Mouse (Mus musculus) embryonic facial prominence, embryonic 15.5 days (tissue): ENCODE measurements around the gene Ctdsp1. TPM values are rescaled to one million over a fixed set of nuclear protein-coding genes. Genes with fewer than 3 reads are reported as not detected.
"Not testable (repeated sequence)": the region's sequence is repeated elsewhere in the genome, so short reads cannot be mapped to it uniquely, and the experiment has no call there.

ENCODE experiments used
- ATAC-seq: fragments of 200-750 bp; cut with Nextera tagmentation; 2 replicates; pipeline ENCODE4 v1.8.0; 2017; ENCODE audit warnings: low read depth, moderate TSS enrichment; ENCODE audit not compliant: insufficient number of reproducible peaks, low FRiP score, low TSS enrichment
- H3K27ac ChIP-seq: fragments of 300-500 bp; sonication (generic); replicated peaks from 2 replicates; pipeline ENCODE4 v1.5.1; 2015; ENCODE audit warnings: mild to moderate bottlenecking, inconsistent platforms
- H3K27me3 ChIP-seq: fragments of 300-500 bp; sonication (generic); 2 replicates; pipeline ENCODE4 v1.6.1; 2015; ENCODE audit warnings: inconsistent platforms
- H3K36me3 ChIP-seq: fragments of 300-500 bp; sonication (generic); 2 replicates; pipeline ENCODE4 v1.6.1; 2015; ENCODE audit warnings: mild to moderate bottlenecking, inconsistent platforms
- H3K4me1 ChIP-seq: fragments of 300-500 bp; sonication (generic); 2 replicates; pipeline ENCODE4 v1.6.1; 2015; ENCODE audit warnings: inconsistent platforms
- H3K4me2 ChIP-seq: fragments of 300-500 bp; sonication (generic); replicated peaks from 2 replicates; pipeline ENCODE4 v1.6.1; 2015; ENCODE audit warnings: mild to moderate bottlenecking, inconsistent platforms
- H3K4me3 ChIP-seq: fragments of 300-500 bp; sonication (generic); replicated peaks from 2 replicates; pipeline ENCODE4 v1.5.1; 2015; ENCODE audit warnings: mild to moderate bottlenecking, inconsistent platforms
- H3K9ac ChIP-seq: fragments of 300-500 bp; sonication (generic); 2 replicates; pipeline ENCODE4 v1.6.1; 2015; ENCODE audit warnings: inconsistent platforms
- H3K9me3 ChIP-seq: fragments of 300-500 bp; sonication (generic); replicated peaks from 2 replicates; pipeline ENCODE4 v1.6.1; 2016; ENCODE audit warnings: inconsistent platforms
- WGBS: fragments of 180-500 bp; shearing (Covaris S2); methylation state at CpG from one replicate; pipeline ENCODE4 v1.1.7; 2015; 5-methylcytosine and 5-hydroxymethylcytosine counted together
- polyA plus RNA-seq: library from polyadenylated mRNA; unstranded; fragments of >200 nt; fragmentation: Nextera tagmentation; extraction: Ambion mirVana; gene quantifications from 2 replicates; pipeline ENCODE4 v1.2.1, GENCODE M21; 2015

Ctdsp1 gene
- polyA plus RNA-seq, 1 experiment from 2014 or later, result 86.6 TPM

GRCm38 (mm10) chr1:74390287-74390906 lies 912 bp upstream of the Ctdsp1 start:
- H3K27ac ChIP-seq, result peak overlapping the region; percentile 98
- H3K4me3 ChIP-seq, result peak overlapping the region; percentile 91
- peak overlapping the region; percentile 84 for H3K4me2 ChIP-seq
- H3K36me3 ChIP-seq, result peaks cover 19% of the 10 kb centered on the region
- H3K27me3 ChIP-seq, result no peaks in the 10 kb centered on the region
- H3K4me1 ChIP-seq, result peaks cover 68% of the 10 kb centered on the region
- 5% methylated on average over 21 of the region's 21 CpGs for WGBS
- no peaks in the 10 kb centered on the region for H3K9me3 ChIP-seq
- no peak overlapping the region for H3K9ac ChIP-seq
- ATAC-seq, result no peak

GRCm38 (mm10) chr1:74391844-74392441 lies 634 bp downstream of the Ctdsp1 start:
- Histone ChIP-seq H3K36me3 (peaks cover 19% of the 10 kb centered on the region), H3K4me1 (peaks cover 70% of the 10 kb centered on the region), H3K9ac (peak overlapping the region; percentile 99), H3K4me2 (peak overlapping the region; percentile 84), H3K27me3 (no peaks in the 10 kb centered on the region), H3K4me3 (peak overlapping the region; percentile 91), H3K9me3 (no peaks in the 10 kb centered on the region), H3K27ac (peak overlapping the region; percentile 98)
- peak; percentile 16; the same call in 1 of the 2 replicates for ATAC-seq
- under 1% methylated on average over 53 of the region's 63 CpGs for WGBS

GRCm38 (mm10) chr1:74392446-74392994 lies 1.2 kb downstream of the Ctdsp1 start:
- Histone ChIP-seq H3K9ac (peak overlapping the region; percentile 99), H3K4me3 (peak overlapping the region; percentile 91), H3K27me3 (no peaks in the 10 kb centered on the region), H3K4me2 (peak overlapping the region; percentile 84), H3K27ac (peak overlapping the region; percentile 98), H3K36me3 (peaks cover 19% of the 10 kb centered on the region), H3K9me3 (no peaks in the 10 kb centered on the region), H3K4me1 (peaks cover 64% of the 10 kb centered on the region)
- WGBS, result 2% methylated on average over 16 of the region's 16 CpGs
- peak; percentile 12; the same call in 1 of the 2 replicates for ATAC-seq

- Histone ChIP-seq H3K27me3 (no peaks in the 10 kb centered on the region), H3K4me1 (peaks cover 60% of the 10 kb centered on the region), H3K27ac (peak overlapping the region; percentile 98), H3K36me3 (peaks cover 19% of the 10 kb centered on the region), H3K9me3 (no peaks in the 10 kb centered on the region), H3K9ac (peak overlapping the region; percentile 99), H3K4me3 (peak overlapping the region; percentile 91), H3K4me2 (peak overlapping the region; percentile 84)
- WGBS, result 33% methylated on average over 7 of the region's 7 CpGs
- ATAC-seq, result no peak
Measured at GRCm38 (mm10) chr1:74393010-74393409, 1.7 kb downstream of the Ctdsp1 start.

- ATAC-seq, result no peak
- WGBS, result 83% methylated on average over 9 of the region's 9 CpGs
- peak overlapping the region; percentile 84; the same call in 1 of the 2 replicates for H3K4me2 ChIP-seq
- H3K4me3 ChIP-seq, result 0 out of 2 replicates have a peak overlapping the region, but pooled peaks have one; percentile 91
- peaks cover 53% of the 10 kb centered on the region for H3K4me1 ChIP-seq
- no peaks in the 10 kb centered on the region for H3K27me3 ChIP-seq
- peaks cover 19% of the 10 kb centered on the region for H3K36me3 ChIP-seq
- no peak overlapping the region for H3K27ac ChIP-seq
- no peaks in the 10 kb centered on the region for H3K9me3 ChIP-seq
- H3K9ac ChIP-seq, result no peak overlapping the region
Measured at GRCm38 (mm10) chr1:74393697-74394096, 2.4 kb downstream of the Ctdsp1 start.

GRCm38 (mm10) chr1:74394311-74394710 lies 3.0 kb downstream of the Ctdsp1 start:
- Histone ChIP-seq H3K36me3 (peaks cover 19% of the 10 kb centered on the region), H3K4me1 (peaks cover 51% of the 10 kb centered on the region), H3K4me3 (no peak overlapping the region), H3K27ac (peak overlapping the region; percentile 9; the same call in 1 of the 2 replicates), H3K9me3 (no peaks in the 10 kb centered on the region), H3K4me2 (no peak overlapping the region), H3K9ac (no peak overlapping the region), H3K27me3 (no peaks in the 10 kb centered on the region)
- WGBS, result 91% methylated on average over 9 of the region's 9 CpGs
- no peak for ATAC-seq

GRCm38 (mm10) chr1:74394858-74395257 lies 3.5 kb downstream of the Ctdsp1 start:
- peaks cover 45% of the 10 kb centered on the region for H3K4me1 ChIP-seq
- WGBS, result 87% methylated on average over 15 of the region's 15 CpGs

GRCm38 (mm10) chr1:74395290-74395689 lies 4.0 kb downstream of the Ctdsp1 start:
- Histone ChIP-seq H3K36me3 (peaks cover 19% of the 10 kb centered on the region), H3K4me1 (peaks cover 41% of the 10 kb centered on the region), H3K27me3 (no peaks in the 10 kb centered on the region), H3K4me3 (no peak overlapping the region), H3K9ac (no peak overlapping the region), H3K4me2 (no peak overlapping the region), H3K9me3 (no peaks in the 10 kb centered on the region), H3K27ac (no peak overlapping the region; the same call in 1 of the 2 replicates)
- ATAC-seq, result no peak
- WGBS, result 79% methylated on average over 13 of the region's 13 CpGs

More at GRCm38 (mm10) chr1:74394858-74395257, 3.5 kb downstream of the Ctdsp1 start:
- Histone ChIP-seq H3K27ac (peak overlapping the region; percentile 9; the same call in 1 of the 2 replicates), H3K4me2 (no peak overlapping the region), H3K9me3 (no peaks in the 10 kb centered on the region), H3K4me3 (no peak overlapping the region), H3K9ac (no peak overlapping the region), H3K36me3 (peaks cover 19% of the 10 kb centered on the region), H3K27me3 (no peaks in the 10 kb centered on the region)
- ATAC-seq, result no peak

- peak overlapping the region; percentile 80 for H3K4me2 ChIP-seq
- ATAC-seq, result 0 out of 2 replicates have a peak, but pooled peaks have one; percentile 0
- H3K27me3 ChIP-seq, H3K9ac ChIP-seq, H3K9me3 ChIP-seq: not testable (repeated sequence)
- 5% methylated on average over 12 of the region's 12 CpGs for WGBS
- peak overlapping the region; percentile 94 for H3K27ac ChIP-seq
- peaks cover 34% of the 10 kb centered on the region for H3K4me1 ChIP-seq
- H3K36me3 ChIP-seq, result peaks cover 19% of the 10 kb centered on the region
- H3K4me3 ChIP-seq, result peak overlapping the region; percentile 44
Measured at GRCm38 (mm10) chr1:74396456-74397222, 5.3 kb downstream of the Ctdsp1 start.

GRCm38 (mm10) chr1:74397268-74397918 lies 6.1 kb downstream of the Ctdsp1 start:
- Histone ChIP-seq H3K27ac (peak overlapping the region; percentile 94), H3K9me3 (no peaks in the 10 kb centered on the region), H3K4me3 (peak overlapping the region; percentile 44), H3K36me3 (peaks cover 19% of the 10 kb centered on the region), H3K4me2 (peak overlapping the region; percentile 80), H3K9ac (peak overlapping the region; percentile 39), H3K4me1 (peaks cover 33% of the 10 kb centered on the region), H3K27me3 (no peaks in the 10 kb centered on the region)
- under 1% methylated on average over 41 of the region's 41 CpGs for WGBS
- peak; percentile 89 for ATAC-seq
